Mouse (Mus musculus): ENCODE results near the gene Ugdh.
A peak's percentile ranks its signal among the peaks of the same experiment; 100 is the strongest.

The Ugdh gene

GRCm38 (mm10) chr5:65425251-65425650 is 10.5 kb downstream of the Ugdh start:
- no peak for DNase-seq

- no peak for DNase-seq
Measured at GRCm38 (mm10) chr5:65424215-65424614, 11.5 kb downstream of the Ugdh start.

GRCm38 (mm10) chr5:65422803-65423202 is 12.9 kb downstream of the Ugdh start:
- no peak for DNase-seq

GRCm38 (mm10) chr5:65420822-65421221 is 14.9 kb downstream of the Ugdh start:
- no peak for DNase-seq

- DNase-seq = no peak
Measured at GRCm38 (mm10) chr5:65419136-65419535, 16.6 kb downstream of the Ugdh start.

GRCm38 (mm10) chr5:65415653-65416458 is 19.9 kb downstream of the Ugdh start:
- no peak for DNase-seq

GRCm38 (mm10) chr5:65407989-65408388 is 27.8 kb downstream of the Ugdh start:
- no peak for DNase-seq

GRCm38 (mm10) chr5:65401251-65401994 is 34.3 kb downstream of the Ugdh start:
- peak; percentile 53 to 71 for DNase-seq

GRCm38 (mm10) chr5:65394425-65394824 is 41.3 kb downstream of the Ugdh start:
- DNase-seq = no peak

- no peak for DNase-seq
Measured at GRCm38 (mm10) chr5:65391753-65392152, 44.0 kb downstream of the Ugdh start.

- DNase-seq = peak; percentile 97 to 99
Measured at GRCm38 (mm10) chr5:65390648-65391644, 44.8 kb downstream of the Ugdh start, which contains the start of the genes Rpl9 and Lias. TSS of gene Rpl9 (minus strand) at chr5:65391444. TSS of gene Lias (plus strand) at chr5:65391497.

GRCm38 (mm10) chr5:65387008-65387867 is 48.5 kb downstream of the Ugdh start:
- DNase-seq = no peak

GRCm38 (mm10) chr5:65385704-65386103 is 50.0 kb downstream of the Ugdh start:
- no peak for DNase-seq

- DNase-seq = no peak
Measured at GRCm38 (mm10) chr5:65374746-65375145, 61.0 kb downstream of the Ugdh start.

- no peak for DNase-seq
Measured at GRCm38 (mm10) chr5:65371551-65371950, 64.2 kb downstream of the Ugdh start.

- no peak for DNase-seq
Measured at GRCm38 (mm10) chr5:65367837-65368236, 67.9 kb downstream of the Ugdh start.

All from spleen, adult 18-20 months (tissue).